Mouse (Mus musculus) kidney, postnatal 0 days (tissue): Measurements from ENCODE around the gene Six2. TPM values are rescaled to one million over a fixed set of nuclear protein-coding genes. Genes with fewer than 3 reads are reported as not detected.
"Not testable (repeated sequence)": the region's sequence is repeated elsewhere in the genome, so short reads cannot be mapped to it uniquely, and the experiment has no call there.

Experiments
- ATAC-seq: fragments of 200-750 bp; cut with Nextera tagmentation; replicated peaks from 2 replicates; pipeline ENCODE4 v1.8.0; 2017; ENCODE audit warnings: low read depth, moderate number of reproducible peaks, moderate TSS enrichment, moderate library complexity; ENCODE audit not compliant: low FRiP score
- DNase-seq: peaks from one replicate; pipeline ENCODE4 v3.0.0-alpha.2; 2016; ENCODE audit warnings: low spot score
- H3K27ac ChIP-seq: fragments of 300-500 bp; sonication (generic); 2 replicates; pipeline ENCODE4 v1.5.1; 2014; ENCODE audit warnings: mild to moderate bottlenecking
- H3K27me3 ChIP-seq: fragments of 300-500 bp; sonication (generic); 2 replicates; pipeline ENCODE4 v1.6.1; 2014; ENCODE audit warnings: low read length, mixed read lengths; ENCODE audit not compliant: insufficient read depth
- H3K36me3 ChIP-seq: fragments of 300-500 bp; sonication (generic); 2 replicates; pipeline ENCODE4 v1.6.1; 2014; ENCODE audit warnings: low read length, mixed read lengths; ENCODE audit not compliant: insufficient read depth
- H3K4me1 ChIP-seq: fragments of 300-500 bp; sonication (generic); replicated peaks from 2 replicates; pipeline ENCODE4 v1.6.1; 2014; ENCODE audit warnings: antibody characterized with exemption, low read length, mixed read lengths; ENCODE audit not compliant: insufficient read depth
- H3K4me2 ChIP-seq: fragments of 300-500 bp; sonication (generic); 2 replicates; pipeline ENCODE4 v1.6.1; 2014; ENCODE audit warnings: mild to moderate bottlenecking, low read length, moderate library complexity, mixed read lengths
- H3K4me3 ChIP-seq: fragments of 300-500 bp; sonication (generic); replicated peaks from 2 replicates; pipeline ENCODE4 v1.5.1; 2014; ENCODE audit warnings: low read depth, low read length
- H3K9ac ChIP-seq: fragments of 300-500 bp; sonication (generic); 2 replicates; pipeline ENCODE4 v1.6.1; 2014; ENCODE audit warnings: low read depth, low read length
- H3K9me3 ChIP-seq: fragments of 300-500 bp; sonication (generic); replicated peaks from 2 replicates; pipeline ENCODE4 v1.6.1; 2016; ENCODE audit warnings: low read length, inconsistent platforms, mixed read lengths
- CTCF ChIP-seq: IDR thresholded peaks from 2 replicates; pipeline ENCODE4 v1.5.1; 2016; ENCODE audit warnings: antibody characterized with exemption, low read depth, mild to moderate bottlenecking, moderate library complexity
- WGBS: fragments of 180-500 bp; shearing (Covaris S2); extraction: QIAGEN DNeasy Blood & Tissue Kit; methylation state at CpG from one replicate; pipeline ENCODE4 v1.1.7; 2014; 5-methylcytosine and 5-hydroxymethylcytosine counted together
- polyA plus RNA-seq: library from polyadenylated mRNA; unstranded; fragments of >200 nt; fragmentation: Nextera tagmentation; extraction: Ambion mirVana; gene quantifications from 2 replicates; pipeline ENCODE4 v1.2.1, GENCODE M21; 2015

Six2 gene
- polyA plus RNA-seq, 1 experiment from 2014 or later = 18.9 TPM

- under 1% methylated on average over 69 of the region's 109 CpGs for WGBS
Measured at GRCm38 (mm10) chr17:85687421-85688235, 446 bp downstream of the Six2 start.

DNA sequence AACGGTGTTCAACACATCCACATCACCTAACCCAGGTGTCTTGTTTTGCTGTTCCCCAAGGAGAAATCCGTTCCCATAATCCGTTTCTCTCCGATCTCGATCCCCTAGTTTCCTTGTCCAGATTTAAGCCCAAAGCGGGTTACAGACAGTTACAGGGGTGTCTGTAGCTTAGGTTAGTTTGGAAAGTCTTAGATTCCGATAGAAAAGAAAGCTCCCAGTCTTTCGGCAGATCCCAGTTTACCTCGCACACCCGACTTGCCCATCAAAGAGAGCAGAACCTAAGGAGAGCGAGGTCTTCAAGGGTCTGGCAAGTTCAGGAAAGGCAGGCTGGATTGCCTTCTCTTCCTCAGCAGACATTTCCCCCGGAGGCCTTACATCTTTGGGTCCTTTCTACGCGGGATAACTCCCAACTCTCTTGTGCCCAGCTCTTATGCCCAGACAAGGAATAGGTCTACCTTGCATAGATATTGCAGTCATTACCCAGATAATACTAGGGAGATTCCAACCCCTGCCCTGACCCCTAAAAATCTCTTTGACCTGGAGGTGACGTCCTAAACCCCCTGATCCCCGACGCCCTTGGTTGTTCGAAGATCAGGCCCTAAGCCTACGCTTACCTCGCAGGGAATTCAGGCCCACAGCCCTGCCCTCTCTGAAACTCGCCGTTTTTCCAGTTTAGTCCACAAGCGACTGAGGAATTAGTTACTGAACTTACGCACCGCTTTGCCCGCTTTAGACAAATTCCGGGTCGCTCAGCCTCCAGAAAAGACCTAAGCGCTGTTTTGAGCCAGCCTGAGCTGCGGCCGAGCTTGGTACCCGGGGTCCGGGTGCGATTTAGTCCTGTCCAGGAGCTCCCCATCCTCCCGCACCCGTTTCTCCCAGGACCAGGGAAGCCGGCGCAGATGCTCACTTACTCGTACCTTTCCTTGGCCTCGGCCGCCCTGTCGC, 1.3 kb downstream of the Six2 start:
- Histone ChIP-seq H3K4me2 (peak overlapping the region; percentile 78), H3K27ac (peak overlapping the region; percentile 42; the same call in 1 of the 2 replicates), H3K9ac (peak overlapping the region; percentile 54), H3K27me3 (peaks cover 81% of the 10 kb centered on the region), H3K4me1 (peaks cover 9% of the 10 kb centered on the region; the same call in 1 of the 2 replicates), H3K9me3 (no peaks in the 10 kb centered on the region), H3K4me3 (peak overlapping the region; percentile 53), H3K36me3 (no peaks in the 10 kb centered on the region)
- no peak for ATAC-seq
- no peak for TF ChIP-seq CTCF
- no peak for DNase-seq
- WGBS = 4% methylated on average over 42 of the region's 42 CpGs

More at GRCm38 (mm10) chr17:85687421-85688235, 446 bp downstream of the Six2 start:
- peaks cover 79% of the 10 kb centered on the region for H3K27me3 ChIP-seq
- no peak for DNase-seq
- H3K4me1 ChIP-seq = peaks cover 9% of the 10 kb centered on the region; the same call in 1 of the 2 replicates
- TF ChIP-seq CTCF = no peak
- no peaks in the 10 kb centered on the region for H3K9me3 ChIP-seq
- H3K9ac ChIP-seq = peak overlapping the region; percentile 54
- H3K4me3 ChIP-seq = peak overlapping the region; percentile 53
- peak overlapping the region; percentile 78 for H3K4me2 ChIP-seq
- peak overlapping the region; percentile 42; the same call in 1 of the 2 replicates for H3K27ac ChIP-seq
- no peaks in the 10 kb centered on the region for H3K36me3 ChIP-seq
- peak; percentile 47 for ATAC-seq

GRCm38 (mm10) chr17:85685689-85686281, 2.3 kb downstream of the Six2 start:
- no peak for ATAC-seq
- Histone ChIP-seq H3K9ac (peak overlapping the region; percentile 53), H3K27me3 (peaks cover 81% of the 10 kb centered on the region), H3K4me3 (peak overlapping the region; percentile 53), H3K27ac (no peak overlapping the region), H3K9me3 (no peaks in the 10 kb centered on the region), H3K4me1 (peaks cover 9% of the 10 kb centered on the region; the same call in 1 of the 2 replicates), H3K4me2 (peak overlapping the region; percentile 44; the same call in 1 of the 2 replicates), H3K36me3 (no peaks in the 10 kb centered on the region)
- no peak for TF ChIP-seq CTCF
- DNase-seq = no peak
- WGBS = 10% methylated on average over 11 of the region's 11 CpGs

GRCm38 (mm10) chr17:85684841-85685688, 3.0 kb downstream of the Six2 start:
- Histone ChIP-seq H3K9me3 (no peaks in the 10 kb centered on the region), H3K27me3 (peaks cover 83% of the 10 kb centered on the region), H3K27ac (peak overlapping the region; percentile 19; the same call in 1 of the 2 replicates), H3K4me2 (peak overlapping the region; percentile 44), H3K36me3 (no peaks in the 10 kb centered on the region), H3K9ac (peak overlapping the region; percentile 53), H3K4me1 (peaks cover 9% of the 10 kb centered on the region; the same call in 1 of the 2 replicates), H3K4me3 (peak overlapping the region; percentile 53)
- no peak for TF ChIP-seq CTCF
- 2% methylated on average over 46 of the region's 46 CpGs for WGBS
- no peak for ATAC-seq
- no peak for DNase-seq

- H3K36me3 ChIP-seq, ATAC-seq, H3K27ac ChIP-seq, H3K9ac ChIP-seq, H3K9me3 ChIP-seq, DNase-seq: not testable (repeated sequence)
- H3K4me2 ChIP-seq = peak overlapping the region; percentile 44
- H3K4me1 ChIP-seq = peaks cover 12% of the 10 kb centered on the region; the same call in 1 of the 2 replicates
- 3% methylated on average over 6 of the region's 6 CpGs for WGBS
- H3K27me3 ChIP-seq = peaks cover 83% of the 10 kb centered on the region
- peak overlapping the region; percentile 53 for H3K4me3 ChIP-seq
Measured at GRCm38 (mm10) chr17:85684436-85684835, 3.6 kb downstream of the Six2 start.
